Mouse (Mus musculus) splenic B cell, adult 2 months (primary cell): ENCODE data around the gene U2af2.
"Not testable (repeated sequence)": the region's sequence is repeated elsewhere in the genome, so short reads cannot be mapped to it uniquely, and the experiment has no call there.

Experiments used
- DNase-seq: peaks from one replicate; pipeline ENCODE4 v3.0.0-alpha.2; 2011; ENCODE audit warnings: low read depth, low spot score
- H3K27me3 ChIP-seq: 2 replicates; pipeline ENCODE4 v1.6.1; 2012; ENCODE audit warnings: mild to moderate bottlenecking, low read length, moderate library complexity, mixed read lengths; ENCODE audit not compliant: control insufficient read depth, poor library complexity, insufficient read depth, severe bottlenecking
- H3K36me3 ChIP-seq: 2 replicates; pipeline ENCODE4 v1.6.1; 2012; ENCODE audit warnings: mild to moderate bottlenecking, low read length, moderate library complexity, mixed read lengths; ENCODE audit not compliant: control insufficient read depth, poor library complexity, insufficient read depth, severe bottlenecking

U2af2 gene

DNA sequence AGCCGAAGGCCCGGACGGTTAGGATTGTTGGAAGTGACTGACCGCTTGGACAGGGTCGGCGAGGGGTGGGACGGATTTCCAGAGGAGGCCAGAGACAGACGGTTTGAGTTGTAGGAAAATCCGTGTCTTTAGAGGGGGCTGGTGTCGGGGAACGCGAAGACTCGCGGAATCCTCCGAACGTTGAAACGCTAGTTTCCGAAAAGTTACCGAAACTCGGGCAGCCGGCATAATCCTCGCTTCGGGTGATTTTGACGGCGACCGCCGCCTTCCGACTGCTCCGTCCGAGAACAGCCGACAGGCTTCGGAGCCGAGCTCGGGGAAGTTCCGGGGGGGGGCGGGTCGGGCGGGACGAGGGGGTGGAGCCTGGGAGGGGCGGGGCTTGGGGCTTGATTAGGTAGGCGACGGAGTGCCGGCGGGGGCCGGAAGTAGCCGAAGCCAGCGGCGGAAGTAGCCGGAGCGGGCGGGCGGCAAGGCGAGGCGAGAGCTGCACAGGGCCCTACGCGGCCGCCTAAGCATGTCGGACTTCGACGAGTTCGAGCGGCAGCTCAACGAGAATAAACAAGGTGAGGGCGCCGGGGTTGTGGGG lies at the start of gene U2af2:
TSS of gene U2af2 (plus strand) at position 370 of the 586 bp plus-strand sequence.
- no peaks in the 10 kb centered on the region for H3K27me3 ChIP-seq
- peaks cover 2% of the 10 kb centered on the region; the same call in 1 of the 2 replicates for H3K36me3 ChIP-seq
- peak; percentile 95 for DNase-seq

DNA sequence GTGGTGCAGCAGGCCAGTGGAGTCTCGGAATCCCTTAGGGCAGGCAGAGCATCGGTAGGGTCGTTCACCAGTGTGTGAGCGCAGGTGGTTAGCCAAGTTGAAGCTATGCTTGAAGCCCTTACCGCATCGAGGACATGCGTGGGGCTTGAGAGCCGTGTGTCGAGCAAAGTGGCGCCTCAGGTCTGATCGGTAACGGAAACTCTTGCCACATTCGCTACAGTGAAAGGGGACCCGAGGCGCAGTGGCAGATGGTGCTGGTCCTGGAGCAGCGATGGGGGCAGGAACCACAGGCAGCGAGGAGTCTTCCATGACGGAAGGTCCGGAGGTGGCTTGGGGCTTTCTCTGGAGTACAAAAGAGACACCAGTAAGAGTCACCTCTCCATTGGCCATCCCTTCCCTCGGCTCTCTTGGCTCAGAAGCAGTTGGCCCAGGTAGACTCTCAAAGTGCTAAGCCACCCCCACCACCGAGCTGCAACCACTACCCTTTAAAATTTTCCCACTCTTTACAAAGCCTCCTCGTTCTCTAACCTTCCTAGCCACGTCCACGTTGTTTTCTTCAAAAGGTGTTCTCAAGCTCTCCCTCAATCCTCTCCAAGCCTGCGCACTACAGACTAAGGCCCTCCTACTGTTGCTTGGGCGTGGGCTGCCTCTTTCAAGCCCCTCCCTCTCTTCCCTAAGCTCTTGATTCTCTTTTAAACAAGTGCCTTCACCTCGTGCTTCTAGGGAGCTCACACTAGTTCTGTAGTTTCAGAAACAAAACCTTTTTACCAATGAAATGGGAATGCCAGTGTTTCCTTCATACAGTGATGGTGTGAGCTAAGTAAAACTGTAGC lies 49.0 kb upstream of the U2af2 start:
- peaks cover 19% of the 10 kb centered on the region for H3K36me3 ChIP-seq
- no peak for DNase-seq

DNA sequence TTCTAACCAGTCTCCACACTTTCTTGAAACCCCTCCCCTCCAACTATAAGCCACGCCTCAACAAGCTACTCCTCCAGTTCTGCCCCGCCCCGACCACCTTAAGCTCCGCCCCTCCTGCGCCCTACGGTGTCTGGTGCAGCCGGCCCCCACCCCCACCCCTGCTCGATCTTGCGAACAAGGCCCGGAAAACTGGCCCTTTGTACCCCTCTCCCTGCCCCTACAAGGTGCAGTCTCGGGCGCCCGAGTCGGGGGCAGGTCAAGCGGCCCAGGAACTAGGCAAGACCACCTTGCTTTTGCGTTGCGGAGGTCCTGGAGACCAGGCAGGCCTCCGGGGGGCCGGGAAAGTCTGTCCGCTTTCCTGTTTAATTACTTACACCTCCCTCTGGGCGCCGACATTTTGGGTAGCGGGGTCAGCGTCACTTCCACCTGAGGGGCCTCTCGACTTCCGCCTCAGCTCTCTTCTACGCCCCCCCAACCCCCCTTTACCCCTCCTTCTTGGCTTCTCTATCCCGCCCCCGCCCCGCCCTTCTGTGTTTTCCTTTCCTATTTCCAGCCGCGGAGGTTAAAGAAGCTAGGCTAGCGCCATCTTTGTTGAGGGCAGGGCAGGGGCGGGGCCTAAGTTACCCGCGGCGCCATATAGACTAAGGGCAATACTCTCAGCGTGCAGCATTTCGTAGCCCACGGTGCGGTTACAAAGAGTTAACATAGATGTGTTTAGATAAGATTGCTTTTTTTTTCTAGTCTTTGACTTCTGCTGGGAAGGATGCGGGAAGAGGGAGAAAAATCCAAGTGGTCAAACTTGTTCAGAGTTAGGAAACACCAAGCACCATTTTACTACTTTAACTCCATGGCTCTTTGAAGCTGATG lies 47.5 kb upstream of the U2af2 start, which contains the start of the genes Zfp524 and Fiz1:
TSS of gene Zfp524 (plus strand) at position 165 of the 867 bp plus-strand sequence.
TSS of gene Fiz1 (minus strand) at position 447 of the 867 bp plus-strand sequence.
- DNase-seq: peak; percentile 98
- H3K36me3 ChIP-seq: peaks cover 16% of the 10 kb centered on the region
- H3K27me3 ChIP-seq: no peaks in the 10 kb centered on the region

More for the DNA sequence above, 49.0 kb upstream of the U2af2 start:
- no peaks in the 10 kb centered on the region for H3K27me3 ChIP-seq

DNA sequence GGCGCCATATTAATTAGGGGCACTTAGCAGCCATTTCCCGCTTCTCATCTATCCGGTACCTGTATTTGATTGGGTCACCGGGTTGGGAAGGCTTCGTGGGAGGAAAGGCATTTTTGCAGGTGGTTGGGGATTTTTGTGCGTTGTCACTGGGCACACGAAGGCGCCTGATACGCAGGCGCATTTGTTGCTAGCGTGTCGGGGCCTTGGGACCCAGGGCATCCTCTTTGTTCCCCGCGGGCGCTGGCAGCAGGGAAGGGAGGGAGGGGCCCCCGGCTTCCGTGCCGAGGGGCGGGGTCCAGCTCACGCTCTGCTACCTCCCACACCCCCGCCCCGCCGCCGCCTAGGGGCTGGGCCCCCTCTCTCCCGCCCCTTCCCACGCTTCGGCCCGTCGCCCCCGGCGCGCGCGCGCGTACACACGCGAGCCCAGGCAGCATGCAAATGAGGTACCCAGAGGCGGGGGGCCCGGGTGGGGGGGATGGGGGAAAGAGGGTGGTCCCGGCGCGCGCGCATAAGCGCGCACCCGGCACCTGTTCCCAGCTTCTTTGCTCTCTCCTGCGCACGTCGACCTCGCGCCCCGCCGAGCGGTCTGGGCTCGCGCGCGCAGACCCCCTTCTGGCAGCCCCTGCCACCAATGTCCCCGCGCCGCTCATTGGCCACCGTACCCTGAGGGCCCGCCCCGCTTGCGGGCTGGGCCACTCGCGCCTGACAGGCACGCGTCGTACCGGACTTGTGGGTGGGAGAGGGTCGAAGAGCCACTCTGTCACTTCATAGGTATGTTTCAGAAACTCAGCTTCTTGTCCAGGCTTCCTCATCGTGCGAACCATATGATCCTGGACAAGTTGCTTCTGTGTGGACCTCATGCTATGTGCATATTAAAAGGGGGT lies 46.6 kb upstream of the U2af2 start, which contains the start of gene Gm44973:
TSS of gene Gm44973 (plus strand) at position 379 of the 884 bp plus-strand sequence.
- Histone ChIP-seq H3K27me3 (no peaks in the 10 kb centered on the region), H3K36me3 (peaks cover 12% of the 10 kb centered on the region; the same call in 1 of the 2 replicates)
- DNase-seq: peak; percentile 95

DNA sequence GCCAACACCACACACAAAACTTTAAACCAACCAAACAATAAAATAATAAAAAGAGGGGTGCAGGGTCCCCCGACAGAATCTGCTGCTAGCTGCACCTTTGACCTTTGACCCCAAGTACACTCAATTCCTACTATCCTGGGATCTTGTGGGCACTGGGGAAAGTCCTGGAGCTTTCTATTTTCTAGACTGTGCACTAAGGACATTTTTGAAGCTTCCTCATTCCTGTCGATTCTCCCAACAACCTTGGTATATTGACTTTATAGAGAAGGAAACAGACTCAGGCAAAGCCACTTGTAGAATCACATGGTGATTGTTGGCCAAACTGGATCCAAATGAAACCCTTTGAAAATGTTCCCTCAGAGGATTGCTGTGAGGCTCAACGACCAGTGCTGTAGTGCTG lies 45.9 kb upstream of the U2af2 start:
- peaks cover 8% of the 10 kb centered on the region; the same call in 1 of the 2 replicates for H3K36me3 ChIP-seq
- DNase-seq: no peak
- no peaks in the 10 kb centered on the region for H3K27me3 ChIP-seq

DNA sequence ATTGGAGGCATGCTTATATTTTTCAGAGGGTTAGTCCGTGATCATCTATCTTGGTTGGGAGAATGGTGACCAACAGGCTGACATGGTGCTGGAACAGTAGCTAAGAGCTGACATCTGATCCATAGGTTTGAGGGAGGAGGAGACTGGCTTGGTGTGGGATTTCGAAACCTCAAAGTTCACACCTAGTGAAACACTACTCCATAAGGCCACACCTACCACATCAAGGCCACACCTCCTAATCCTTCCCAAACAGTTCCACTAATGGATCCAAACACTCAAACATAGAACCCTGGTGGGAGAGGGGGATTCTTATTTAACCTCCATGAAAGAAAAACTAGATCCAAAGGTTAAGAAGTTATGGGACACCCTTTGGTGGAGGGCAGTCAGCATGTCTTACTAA lies 45.0 kb upstream of the U2af2 start:
- H3K27me3 ChIP-seq: no peaks in the 10 kb centered on the region
- H3K36me3 ChIP-seq: no peaks in the 10 kb centered on the region; the same call in 1 of the 2 replicates
- no peak for DNase-seq

DNA sequence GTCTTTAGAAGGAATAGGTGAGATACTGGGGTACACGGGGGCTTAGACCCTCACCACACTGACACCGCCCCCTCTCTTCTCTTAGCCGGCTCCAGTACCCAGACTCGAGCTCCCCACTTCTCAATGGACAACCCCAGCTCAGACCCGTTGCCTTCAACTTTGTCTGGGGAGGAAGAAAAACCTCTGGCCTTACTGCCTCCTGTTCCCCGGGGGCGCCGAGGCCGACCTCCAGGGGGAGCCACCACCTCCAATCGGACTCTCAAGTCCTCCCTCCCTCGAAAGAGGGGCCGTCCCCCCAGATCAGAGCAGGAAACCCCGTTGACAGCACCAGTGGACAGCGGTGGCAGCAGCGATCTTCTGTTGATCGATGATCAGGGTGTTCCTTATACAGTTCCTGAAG lies 44.6 kb upstream of the U2af2 start:
- peak; percentile 30 for DNase-seq
- no peaks in the 10 kb centered on the region; the same call in 1 of the 2 replicates for H3K36me3 ChIP-seq
- H3K27me3 ChIP-seq: no peaks in the 10 kb centered on the region

DNA sequence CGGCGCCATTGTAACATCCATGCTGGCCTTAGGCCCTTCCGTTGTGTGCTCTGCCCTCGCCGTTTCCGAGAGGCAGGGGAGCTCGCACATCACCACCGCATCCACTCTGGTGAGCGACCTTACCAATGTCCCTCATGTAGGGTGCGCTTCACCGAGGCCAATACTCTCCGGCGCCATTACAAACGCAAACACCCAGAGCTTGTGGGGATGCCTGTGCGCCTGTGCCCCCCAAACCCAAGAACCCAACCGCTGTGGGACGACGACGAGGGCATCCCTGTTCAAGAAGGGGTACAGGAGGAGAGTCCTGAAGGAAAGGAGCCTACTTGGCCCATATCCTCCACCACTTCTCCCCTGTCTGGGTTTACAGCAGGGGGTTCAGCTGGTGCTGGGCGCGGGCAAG lies 44.0 kb upstream of the U2af2 start:
- no peak for DNase-seq
- Histone ChIP-seq H3K36me3 (no peaks in the 10 kb centered on the region), H3K27me3 (no peaks in the 10 kb centered on the region)

DNA sequence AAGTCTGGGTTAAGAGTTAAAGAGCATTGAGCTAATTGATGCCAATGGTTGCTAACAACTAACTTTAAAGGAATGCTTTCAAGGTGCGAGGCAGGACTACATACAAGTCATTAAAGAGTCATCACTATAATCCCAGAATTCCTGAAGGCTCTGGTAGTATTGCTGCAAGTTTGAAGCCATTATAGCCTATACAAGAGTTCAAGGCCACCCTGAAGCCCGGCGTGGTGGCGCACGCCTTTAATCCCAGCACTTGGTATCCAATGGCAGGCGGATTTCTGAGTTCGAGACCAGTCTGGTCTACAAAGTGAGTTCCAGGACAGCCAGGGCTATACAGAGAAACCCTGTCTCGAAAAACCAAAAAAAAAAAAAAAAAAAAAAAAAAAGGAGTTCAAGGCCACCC lies 42.4 kb upstream of the U2af2 start:
- not testable (repeated sequence) for DNase-seq, H3K36me3 ChIP-seq, H3K27me3 ChIP-seq

DNA sequence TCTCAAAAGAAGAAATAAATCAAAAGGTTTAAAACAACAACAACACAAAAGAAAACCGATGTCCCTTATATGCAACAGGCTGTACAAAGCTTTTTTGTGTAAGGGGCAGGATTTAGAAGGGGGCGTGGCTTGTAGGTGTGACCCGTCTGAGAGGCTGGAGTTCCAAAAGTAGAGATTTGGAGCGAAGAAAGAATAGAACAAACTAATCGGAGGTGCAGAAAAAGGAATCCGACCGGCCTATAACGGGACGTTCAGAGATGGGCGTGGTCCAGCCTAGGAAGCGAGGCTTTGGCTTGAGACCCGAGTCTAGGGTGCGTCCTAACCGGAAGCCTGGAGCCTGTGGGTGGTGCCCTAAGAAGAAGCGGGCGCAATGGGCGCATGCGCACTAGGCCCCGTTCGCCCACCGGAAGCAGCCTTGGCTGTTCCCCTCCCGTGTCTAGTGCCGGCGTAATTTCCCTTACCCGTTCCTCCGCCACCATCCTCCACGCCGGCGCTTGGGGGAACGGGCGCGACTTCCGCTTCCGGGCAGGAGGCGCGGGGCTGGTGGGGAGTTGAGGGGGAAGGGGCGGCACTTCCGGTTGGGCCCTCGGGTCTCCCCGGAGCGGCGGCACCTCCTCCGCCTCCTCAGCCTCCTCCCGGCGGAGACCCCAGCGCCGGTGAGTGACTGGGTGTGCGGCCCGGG lies 41.8 kb upstream of the U2af2 start, which contains the start of the genes Zfp865 and Ccdc106:
TSS of gene Zfp865 (plus strand) at position 377 of the 682 bp plus-strand sequence.
TSS of gene Ccdc106 (plus strand) at position 554 of the 682 bp plus-strand sequence.
- Histone ChIP-seq H3K27me3 (no peaks in the 10 kb centered on the region), H3K36me3 (no peaks in the 10 kb centered on the region)
- DNase-seq: peak; percentile 99

DNA sequence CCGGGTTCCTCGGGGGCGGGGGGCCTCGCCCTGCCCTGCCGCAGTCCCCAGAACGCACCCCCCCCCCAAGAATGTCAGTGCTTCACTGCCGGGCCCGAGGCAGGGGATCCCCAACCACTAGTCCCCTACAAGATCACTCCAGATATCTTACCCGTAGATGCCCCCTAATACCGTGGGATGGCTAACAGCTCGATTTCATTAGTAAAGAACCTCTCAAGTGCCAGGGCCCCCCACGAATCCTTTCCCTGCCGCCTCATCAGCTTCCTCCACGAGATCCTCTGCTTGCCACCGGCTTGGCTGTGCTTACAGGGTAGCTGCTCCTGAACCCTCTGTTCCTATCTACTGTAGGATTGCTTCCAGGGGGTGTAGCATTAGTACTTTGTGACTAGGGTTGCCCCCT lies 41.3 kb upstream of the U2af2 start:
- DNase-seq: no peak
- H3K27me3 ChIP-seq: no peaks in the 10 kb centered on the region
- no peaks in the 10 kb centered on the region for H3K36me3 ChIP-seq

DNA sequence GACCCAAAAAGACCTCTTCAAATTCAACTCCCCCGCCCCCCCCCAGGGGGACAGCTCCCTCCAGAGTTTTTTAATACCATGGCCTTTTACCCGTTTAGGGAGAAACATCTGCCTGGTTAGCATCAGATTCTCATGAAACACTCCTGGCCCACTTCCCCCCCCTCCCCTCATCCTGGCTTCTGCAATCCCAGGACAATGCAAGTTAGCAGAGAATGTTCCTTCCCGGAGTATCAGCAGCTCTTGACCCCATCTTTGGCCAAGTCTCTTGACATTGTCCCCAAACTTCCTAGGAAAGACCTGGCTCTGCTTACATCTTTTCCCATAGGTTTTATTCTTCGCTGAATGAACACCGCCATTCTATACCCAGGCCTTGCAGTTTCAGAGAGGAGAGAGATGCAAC lies 40.7 kb upstream of the U2af2 start:
- H3K27me3 ChIP-seq: no peaks in the 10 kb centered on the region
- no peak for DNase-seq
- no peaks in the 10 kb centered on the region for H3K36me3 ChIP-seq

DNA sequence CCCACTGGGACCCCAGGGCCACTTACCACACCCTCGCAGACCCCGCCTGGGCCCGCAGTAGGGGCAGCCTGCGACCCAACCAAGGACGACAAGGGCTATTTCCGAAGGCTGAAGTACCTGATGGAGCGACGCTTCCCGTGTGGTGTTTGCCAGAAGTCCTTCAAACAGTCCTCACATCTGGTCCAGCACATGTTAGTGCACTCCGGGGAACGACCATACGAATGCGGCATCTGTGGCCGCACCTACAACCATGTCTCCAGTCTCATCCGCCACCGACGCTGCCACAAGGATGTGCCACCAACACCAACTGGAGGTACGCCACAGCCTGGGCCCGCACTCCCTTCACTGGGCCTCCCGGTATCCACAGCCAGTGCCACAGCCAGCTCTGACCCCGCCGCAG lies 32.4 kb upstream of the U2af2 start:
- H3K27me3 ChIP-seq: no peaks in the 10 kb centered on the region
- DNase-seq: no peak
- peaks cover 32% of the 10 kb centered on the region for H3K36me3 ChIP-seq
